Mouse (Mus musculus): ENCODE measurements around the gene Gbp5. TPM values are rescaled to one million over a fixed set of nuclear protein-coding genes. Genes with fewer than 3 reads are reported as not detected.
A peak's percentile ranks its signal among the peaks of the same experiment; 100 is the strongest.

Gene Gbp5
- total RNA-seq (2021) (10 to 100 TPM in 1 of 2 experiments, 1 to 10 TPM in 1; 6.0 to 10.9 TPM), polyA plus RNA-seq (2012; rRNA removed) (2.1 and 4.3 TPM in 2 replicates)
- long read RNA-seq, result 0 reads

DNA sequence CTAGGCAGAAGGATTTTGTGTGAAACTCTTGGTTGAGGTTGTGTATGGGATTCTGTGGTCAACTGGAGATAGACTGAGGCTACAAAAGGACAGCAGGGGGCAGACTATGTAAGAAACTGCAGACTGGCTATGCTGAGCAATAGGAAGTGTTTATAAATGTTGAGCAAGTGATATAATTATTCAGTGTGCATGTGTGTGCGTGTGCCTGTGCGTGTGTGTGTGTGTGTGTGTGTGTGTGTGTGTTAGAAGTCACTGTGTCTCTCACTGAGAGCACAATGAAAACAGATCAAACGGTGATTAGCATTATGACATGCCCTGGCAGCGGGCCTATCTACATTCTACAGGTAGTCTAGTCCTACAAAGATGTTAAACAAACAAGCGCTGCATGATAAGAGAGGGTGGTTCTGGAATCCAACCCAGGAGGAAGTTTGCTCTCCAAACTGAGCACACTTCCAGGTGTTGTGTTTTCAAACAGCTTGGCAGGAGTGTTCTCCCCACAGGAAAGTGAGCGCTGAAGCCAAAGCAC lies at the start of gene Gbp5:
Gene Gbp5 (plus strand): TSS at position 443 of the 526 bp plus-strand sequence.
- H3K27me3 ChIP-seq (ENCODE audit: control insufficient read depth, insufficient read depth, low read length), result no peaks in the 10 kb centered on the region
- H3K27ac ChIP-seq, result peak within 1 kb of the TSS; percentile 89
- H3K9ac ChIP-seq (ENCODE audit: low read depth, low read length), result peak within 1 kb of the TSS; percentile 6; the same call in 1 of the 2 replicates
- H3K36me3 ChIP-seq (ENCODE audit: control insufficient read depth, insufficient read depth, low read length), result peaks cover 8% of the 10 kb centered on the region
- peak; percentile 51; the same call in 1 of the 2 replicates for TF ChIP-seq POLR2A (IDR thresholded peaks at IDR 0.05; ENCODE audit: insufficient read depth, low read depth, low read length)
- peak; percentile 82 for TF ChIP-seq CTCF (IDR thresholded peaks at IDR 0.05)
- TF ChIP-seq EP300 (IDR thresholded peaks at IDR 0.05; ENCODE audit: insufficient read depth, low read depth, low read length), result peak; percentile 92
- WGBS, result 28% methylated on average over 6 of the region's 6 CpGs
- intact Hi-C loops (cut with DNase I), result loop anchor here (1.0 kb wide), 2 partner anchors 67 to 127 kb away; partner anchors contain the start of genes Gbp2 and Gbp3
- DNase-seq, result peak; percentile 81 to 90
- H3K79me2 ChIP-seq (replicated peaks; ENCODE audit: control insufficient read depth, insufficient read depth, low read length), result no peaks in the 10 kb centered on the region
- no peak within 1 kb of the TSS for H3K4me3 ChIP-seq
- peaks cover 15% of the 10 kb centered on the region for H3K4me1 ChIP-seq (ENCODE audit: control insufficient read depth, insufficient read depth, low read length)

DNA sequence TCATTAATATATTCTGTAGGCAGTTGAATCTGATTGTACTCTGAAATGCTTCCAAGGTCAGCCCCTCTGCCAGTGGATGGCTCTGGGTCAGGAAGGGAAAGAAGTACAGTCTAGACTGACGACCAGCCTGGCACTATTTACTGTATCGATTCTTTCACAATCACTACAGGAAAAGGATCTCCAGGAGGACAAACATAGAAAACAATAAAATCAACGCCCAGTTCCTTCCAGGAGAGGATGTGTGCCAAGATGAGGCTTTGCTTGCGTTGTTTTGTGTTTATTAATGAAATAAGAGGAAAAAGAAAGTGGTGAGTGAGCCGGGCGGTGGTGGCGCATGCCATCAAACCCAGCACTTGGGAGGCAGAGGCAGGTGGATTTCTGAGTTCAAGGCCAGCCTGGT lies 39.6 kb upstream of the Gbp5 start:
- WGBS, result 37% methylated on average over 7 of the region's 7 CpGs
- TF ChIP-seq CTCF (IDR thresholded peaks at IDR 0.05), result no peak
- TF ChIP-seq POLR2A (IDR thresholded peaks at IDR 0.05; ENCODE audit: insufficient read depth, low read depth, low read length), result no peak
- no peak for TF ChIP-seq EP300 (IDR thresholded peaks at IDR 0.05; ENCODE audit: insufficient read depth, low read depth, low read length)

DNA sequence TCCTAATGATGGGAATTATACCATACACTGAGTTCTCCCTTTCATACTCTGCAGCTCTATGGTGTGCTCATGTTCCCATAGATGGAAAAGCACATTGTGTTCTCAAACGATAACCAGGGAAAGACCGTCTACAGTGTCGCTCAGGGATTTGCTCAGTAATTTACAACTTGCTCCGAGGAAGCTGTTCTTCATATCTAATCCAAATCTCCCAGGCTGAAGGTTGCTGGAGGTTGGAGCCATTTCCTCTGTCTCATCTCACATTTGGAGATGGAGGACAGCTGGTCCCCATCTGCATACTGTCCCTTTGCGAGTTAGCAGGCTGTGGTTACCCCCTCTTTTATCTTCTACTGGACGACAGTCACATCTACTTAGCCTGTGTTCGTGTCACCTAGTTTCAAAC lies 34.5 kb upstream of the Gbp5 start:
- TF ChIP-seq POLR2A (IDR thresholded peaks at IDR 0.05; ENCODE audit: insufficient read depth, low read depth, low read length), result no peak
- TF ChIP-seq EP300 (IDR thresholded peaks at IDR 0.05; ENCODE audit: insufficient read depth, low read depth, low read length), result no peak
- no peak for TF ChIP-seq CTCF (IDR thresholded peaks at IDR 0.05)
- 55% methylated on average over 7 of the region's 7 CpGs for WGBS

More for the DNA sequence above, 39.6 kb upstream of the Gbp5 start:
- Histone ChIP-seq H3K79me2 (replicated peaks; ENCODE audit: control insufficient read depth, insufficient read depth, low read length) (no peaks in the 10 kb centered on the region), H3K36me3 (ENCODE audit: control insufficient read depth, insufficient read depth, low read length) (no peaks in the 10 kb centered on the region), H3K4me1 (ENCODE audit: control insufficient read depth, insufficient read depth, low read length) (no peaks in the 10 kb centered on the region; the same call in 1 of the 2 replicates), H3K9ac (ENCODE audit: low read depth, low read length) (no peak overlapping the region), H3K27me3 (ENCODE audit: control insufficient read depth, insufficient read depth, low read length) (no peaks in the 10 kb centered on the region), H3K4me3 (no peak overlapping the region), H3K27ac (no peak overlapping the region)
- intact Hi-C loops (cut with DNase I), result no loop called here
- no peak for DNase-seq

DNA sequence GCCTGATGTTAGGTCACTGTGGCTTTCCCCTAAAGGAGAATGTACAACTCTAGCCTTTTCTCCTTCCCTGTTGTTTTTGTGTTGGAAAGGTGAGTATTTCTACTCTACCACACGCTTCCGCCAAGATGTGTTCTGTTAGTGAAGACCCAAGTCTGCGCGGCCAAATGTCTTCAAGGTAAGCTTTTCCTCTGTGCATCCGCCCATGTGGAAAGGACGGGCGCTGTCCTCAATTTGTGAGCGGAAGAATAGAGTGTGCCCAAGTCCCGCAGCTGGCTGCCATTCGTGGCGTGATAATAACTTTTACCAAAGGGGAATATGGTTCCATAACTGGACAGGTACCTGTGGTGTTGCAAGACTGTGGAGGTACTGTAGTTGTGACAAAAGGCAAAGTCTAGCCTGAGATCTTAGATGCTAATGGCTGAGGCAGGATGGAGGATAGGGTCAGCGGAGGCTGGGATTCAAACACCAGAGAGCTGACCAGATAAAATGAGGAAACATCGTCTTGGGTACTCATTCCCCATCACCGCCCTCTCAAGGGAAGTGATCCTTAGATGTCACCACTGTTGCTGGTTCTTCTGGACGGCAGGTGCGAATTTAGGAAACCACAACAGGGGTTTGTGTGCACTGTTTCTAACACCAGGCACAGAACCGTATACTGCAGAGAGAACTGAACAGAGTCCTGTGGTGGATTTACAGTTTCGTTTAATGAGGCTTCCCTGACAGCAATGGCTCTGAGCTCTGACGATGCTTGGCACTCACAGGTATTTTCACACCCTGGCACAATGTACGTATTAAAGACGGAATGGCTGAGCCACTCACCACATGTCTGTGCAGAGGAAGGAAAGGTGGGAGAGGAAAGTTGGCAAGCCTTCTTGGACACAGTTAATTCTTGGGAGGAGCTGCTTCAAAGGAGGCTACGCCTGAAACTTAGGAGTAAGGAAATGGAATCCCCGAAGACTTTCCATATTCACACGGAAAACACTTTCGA lies 30.7 kb upstream of the Gbp5 start:
- Histone ChIP-seq H3K36me3 (ENCODE audit: control insufficient read depth, insufficient read depth, low read length) (no peaks in the 10 kb centered on the region), H3K4me3 (no peak overlapping the region), H3K27me3 (ENCODE audit: control insufficient read depth, insufficient read depth, low read length) (no peaks in the 10 kb centered on the region), H3K9ac (ENCODE audit: low read depth, low read length) (no peak overlapping the region), H3K27ac (no peak overlapping the region), H3K79me2 (replicated peaks; ENCODE audit: control insufficient read depth, insufficient read depth, low read length) (no peaks in the 10 kb centered on the region), H3K4me1 (ENCODE audit: control insufficient read depth, insufficient read depth, low read length) (no peaks in the 10 kb centered on the region)
- TF ChIP-seq POLR2A (IDR thresholded peaks at IDR 0.05; ENCODE audit: insufficient read depth, low read depth, low read length), result no peak
- no peak for TF ChIP-seq CTCF (IDR thresholded peaks at IDR 0.05)
- no peak for TF ChIP-seq EP300 (IDR thresholded peaks at IDR 0.05; ENCODE audit: insufficient read depth, low read depth, low read length)
- no peak for DNase-seq
- 75% methylated on average over 25 of the region's 25 CpGs for WGBS
- intact Hi-C loops (cut with DNase I), result no loop called here

More for the DNA sequence above, 34.5 kb upstream of the Gbp5 start:
- no peak overlapping the region for H3K4me3 ChIP-seq
- H3K9ac ChIP-seq (ENCODE audit: low read depth, low read length), result no peak overlapping the region
- H3K4me1 ChIP-seq (ENCODE audit: control insufficient read depth, insufficient read depth, low read length), result no peaks in the 10 kb centered on the region
- no peaks in the 10 kb centered on the region for H3K27me3 ChIP-seq (ENCODE audit: control insufficient read depth, insufficient read depth, low read length)
- no peak overlapping the region for H3K27ac ChIP-seq
- H3K79me2 ChIP-seq (replicated peaks; ENCODE audit: control insufficient read depth, insufficient read depth, low read length), result no peaks in the 10 kb centered on the region
- H3K36me3 ChIP-seq (ENCODE audit: control insufficient read depth, insufficient read depth, low read length), result no peaks in the 10 kb centered on the region
- no peak for DNase-seq
- intact Hi-C loops (cut with DNase I), result no loop called here

- Histone ChIP-seq H3K9ac (ENCODE audit: low read depth, low read length) (no peak overlapping the region), H3K27me3 (ENCODE audit: control insufficient read depth, insufficient read depth, low read length) (no peaks in the 10 kb centered on the region), H3K79me2 (replicated peaks; ENCODE audit: control insufficient read depth, insufficient read depth, low read length) (no peaks in the 10 kb centered on the region), H3K27ac (no peak overlapping the region), H3K36me3 (ENCODE audit: control insufficient read depth, insufficient read depth, low read length) (no peaks in the 10 kb centered on the region), H3K4me1 (ENCODE audit: control insufficient read depth, insufficient read depth, low read length) (peaks cover 1% of the 10 kb centered on the region; the same call in 1 of the 2 replicates), H3K4me3 (peak overlapping the region; percentile 31; the same call in 1 of the 2 replicates)
- no peak for DNase-seq
- intact Hi-C loops (cut with DNase I), result loop anchor here (10.0 kb wide), 1 partner anchor 430 kb away; no protein-coding TSS in a partner anchor
- WGBS, result 13% methylated on average over 11 of the region's 11 CpGs
- TF ChIP-seq CTCF (IDR thresholded peaks at IDR 0.05) (peak; percentile 94), EP300 (IDR thresholded peaks at IDR 0.05; ENCODE audit: insufficient read depth, low read depth, low read length) (no peak)
Measured at GRCm38 (mm10) chr3:142474349-142474983, 19.3 kb upstream of the Gbp5 start.
